Mouse (Mus musculus) liver, adult 2 months (tissue): ENCODE data around the gene Pgap2.

Experiments used
- CTCF ChIP-seq: fragments of 200-500 bp; IDR thresholded peaks from 2 replicates; pipeline ENCODE4 v1.5.1; 2011; ENCODE audit warnings: low read depth, low read length, control low read depth
- POLR2A ChIP-seq: fragments of 200-500 bp; IDR thresholded peaks from 2 replicates; pipeline ENCODE4 v1.6.1; 2011; ENCODE audit warnings: low read length, control low read depth; ENCODE audit not compliant: insufficient read depth; ENCODE audit errors: extremely low read depth

DNA sequence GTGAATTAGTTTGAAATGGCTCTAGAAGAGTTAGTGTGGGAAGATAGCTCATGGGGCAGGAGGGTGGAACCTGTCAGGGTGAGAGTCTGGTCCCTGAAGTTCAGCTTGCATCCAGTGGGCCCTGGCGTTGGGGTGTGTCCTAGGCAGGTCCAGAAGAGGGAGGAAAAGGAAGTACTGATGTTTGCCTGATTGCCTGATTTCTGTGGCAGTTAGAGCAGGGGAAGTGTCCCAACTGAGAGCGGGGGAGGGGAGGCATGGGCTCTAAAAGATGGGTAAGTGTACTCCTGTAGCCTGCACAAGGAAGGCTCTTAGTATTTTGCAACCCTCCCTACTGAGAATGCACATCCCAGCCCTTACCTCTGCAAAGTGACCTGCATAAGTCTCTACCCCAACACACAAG lies 33.9 kb downstream of the Pgap2 start:
- TF ChIP-seq CTCF, result no peak
- no peak for TF ChIP-seq POLR2A
